Mouse (Mus musculus) hematopoietic stem cell, adult 5-6 weeks (primary cell): ENCODE data around the gene Ehf. TPM values are rescaled to one million over a fixed set of nuclear protein-coding genes. Genes with fewer than 3 reads are reported as not detected.
A peak's percentile ranks its signal among the peaks of the same experiment; 100 is the strongest.

Experiments used
- ATAC-seq, 2 experiments: fragments of 125-278 bp in 1 of 2; replicated peaks in 1 of 2; 2 replicates each; pipeline ENCODE4 v1.8.0; 2016 to 2017; ENCODE audit warnings: inconsistent platforms in 2 of 2, mild to moderate bottlenecking in 2 of 2, moderate number of reproducible peaks in 2 of 2, low read depth in 1 of 2, moderate TSS enrichment in 1 of 2; ENCODE audit not compliant: low FRiP score in 2 of 2, poor library complexity in 2 of 2, severe bottlenecking in 2 of 2, insufficient read depth in 1 of 2, low TSS enrichment in 1 of 2
- total RNA-seq: library from RNA; stranded (forward); fragments of 172-1452, 232-1000 nt; gene quantifications from 2 replicates; pipeline ENCODE4 v1.2.3, GENCODE M21; 2017

Gene Ehf
- 0.65 TPM in 1 of 2 replicates, not detected in the other for total RNA-seq

DNA sequence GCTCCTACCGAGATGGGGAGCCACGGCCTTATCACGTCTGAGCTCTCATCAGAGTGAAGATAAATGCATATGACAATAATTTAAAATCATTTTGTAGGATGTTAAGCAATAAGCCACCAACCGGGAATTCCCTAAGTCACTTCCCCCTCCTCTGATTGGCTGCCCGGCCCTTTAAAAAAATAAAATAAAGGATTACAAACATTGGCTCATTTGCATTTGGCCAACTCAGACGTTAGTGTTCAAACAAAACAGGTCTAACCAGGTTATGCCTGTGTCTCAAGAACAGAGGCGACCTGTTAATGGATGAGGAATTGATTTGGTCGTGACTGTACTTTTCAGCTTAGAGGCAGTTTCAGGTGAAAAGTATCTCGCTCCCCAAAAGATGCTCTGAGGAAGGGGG lies at the start of gene Ehf:
TSS of gene Ehf (minus strand) at position 147 of the 400 bp plus-strand sequence.
- no peak for ATAC-seq

- peak; percentile 40 to 47; a peak in 1 of 4 replicates for ATAC-seq
These were observed 44.4 kb upstream of the Ehf start for GRCm38 (mm10) chr2:103347417-103347891.

DNA sequence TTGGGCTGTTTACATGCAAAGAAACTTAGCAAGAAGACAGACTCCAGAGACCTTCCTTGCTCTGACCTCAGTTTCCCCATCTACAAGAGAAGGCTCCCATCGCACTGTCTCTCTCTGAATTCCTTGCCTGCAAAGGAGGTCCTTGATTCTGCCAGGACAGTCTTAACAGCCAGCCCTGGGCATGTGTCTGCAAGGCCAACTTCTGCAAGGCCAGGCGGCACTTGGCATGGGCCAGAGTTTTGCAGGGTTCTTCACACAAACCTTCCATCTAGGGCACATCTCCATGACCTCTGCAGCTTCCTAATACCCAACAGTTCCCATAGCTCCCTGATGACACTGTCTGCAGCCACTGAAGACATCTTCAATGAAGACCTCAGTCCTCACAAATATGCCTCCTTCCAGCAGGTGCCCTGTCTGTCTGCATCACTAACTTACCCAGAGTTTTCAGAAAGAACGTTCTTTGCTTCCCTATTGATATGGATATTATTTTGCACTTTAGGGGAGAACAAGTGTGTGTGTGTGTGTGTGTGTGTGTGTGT lies 43.7 kb upstream of the Ehf start:
- ATAC-seq = no peak

GRCm38 (mm10) chr2:103343611-103344010 lies 40.5 kb upstream of the Ehf start:
- no peak for ATAC-seq

GRCm38 (mm10) chr2:103342123-103342522 lies 39.0 kb upstream of the Ehf start:
- ATAC-seq = no peak

GRCm38 (mm10) chr2:103341375-103341971 lies 38.4 kb upstream of the Ehf start:
- ATAC-seq = 0 out of 4 replicates have a peak, but pooled peaks of 1 of the 2 experiments have one; percentile 17

DNA sequence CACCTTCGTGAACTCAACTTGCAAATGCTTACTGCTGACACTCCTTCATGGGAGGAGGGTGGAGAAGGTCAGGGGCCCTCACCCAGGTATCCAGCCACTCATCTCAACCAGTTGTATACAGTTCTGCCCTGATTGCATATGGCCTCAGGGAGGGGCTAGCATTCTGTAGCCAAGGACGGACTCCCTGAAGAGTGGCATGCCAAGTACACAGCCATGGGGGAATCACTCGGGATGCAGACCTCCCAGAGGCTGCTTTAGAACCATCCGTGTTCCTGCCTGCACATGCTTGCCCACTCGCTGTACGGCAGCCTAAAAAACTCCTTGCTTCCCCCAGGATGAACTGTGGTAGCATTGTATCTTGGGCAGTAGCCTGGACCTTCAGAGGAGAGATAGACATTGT lies 35.6 kb upstream of the Ehf start:
- no peak for ATAC-seq

DNA sequence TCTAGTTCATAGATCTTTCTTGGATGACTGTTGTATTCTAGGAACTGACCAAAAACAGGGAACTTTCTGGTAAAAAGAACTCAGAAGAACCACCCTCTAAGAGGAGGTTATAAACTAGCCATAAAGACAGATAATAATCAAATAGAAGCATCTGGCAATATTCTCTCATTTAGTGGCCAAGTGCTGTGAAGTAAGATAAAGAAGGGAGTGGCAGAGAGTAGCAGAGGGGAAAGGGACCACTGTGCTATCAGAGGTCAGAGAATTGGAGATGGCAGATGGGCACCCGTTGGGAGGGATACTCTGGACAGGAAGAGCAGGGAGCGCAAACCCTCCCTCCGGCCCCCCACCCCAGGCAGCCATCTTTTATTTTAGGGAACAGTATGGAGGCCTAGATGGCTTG lies 34.3 kb upstream of the Ehf start:
- ATAC-seq = no peak

GRCm38 (mm10) chr2:103336621-103337020 lies 33.5 kb upstream of the Ehf start:
- no peak for ATAC-seq

DNA sequence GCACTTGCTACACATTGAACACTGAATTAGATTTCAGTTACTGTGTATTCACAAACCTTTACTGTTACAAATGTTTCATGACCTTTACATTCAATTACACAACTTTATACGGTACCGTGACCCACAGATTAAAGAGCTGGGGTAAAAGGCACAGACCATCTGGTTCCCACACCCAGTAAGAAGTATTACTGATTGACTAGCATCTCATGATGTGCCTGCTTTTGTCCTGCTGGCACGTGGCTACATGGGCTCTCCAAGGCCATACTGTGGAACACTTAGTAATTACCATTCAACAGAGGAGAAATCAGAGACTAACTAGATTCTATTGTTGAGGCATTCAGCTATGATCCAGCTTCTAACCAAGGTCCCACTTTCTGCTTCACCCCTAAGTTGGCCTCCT lies 32.9 kb upstream of the Ehf start:
- ATAC-seq = no peak

DNA sequence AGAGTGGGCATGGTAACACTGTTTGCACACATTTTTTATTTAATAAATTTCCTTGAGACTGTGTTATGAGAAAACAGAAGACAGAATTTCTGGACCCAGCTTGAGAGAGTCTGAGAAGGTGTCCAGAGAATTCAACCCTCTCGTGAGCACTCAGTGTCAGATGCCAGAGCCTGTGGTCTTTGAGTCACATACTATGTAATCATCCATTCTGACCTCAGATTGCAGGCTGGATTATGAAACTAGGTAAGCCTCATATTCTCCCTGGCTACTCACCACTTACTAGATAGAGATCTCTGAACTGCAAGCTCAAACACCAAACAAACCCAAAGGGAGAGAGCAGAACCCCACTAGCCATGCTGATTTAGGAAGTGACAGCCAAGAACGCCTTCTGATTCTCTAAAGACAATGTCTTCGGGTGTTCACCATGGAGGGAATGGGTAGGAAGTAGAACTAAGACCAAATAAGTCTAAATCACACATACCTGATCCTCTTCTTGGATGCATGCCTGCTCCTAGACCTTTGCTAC lies 28.7 kb upstream of the Ehf start:
- no peak for ATAC-seq

DNA sequence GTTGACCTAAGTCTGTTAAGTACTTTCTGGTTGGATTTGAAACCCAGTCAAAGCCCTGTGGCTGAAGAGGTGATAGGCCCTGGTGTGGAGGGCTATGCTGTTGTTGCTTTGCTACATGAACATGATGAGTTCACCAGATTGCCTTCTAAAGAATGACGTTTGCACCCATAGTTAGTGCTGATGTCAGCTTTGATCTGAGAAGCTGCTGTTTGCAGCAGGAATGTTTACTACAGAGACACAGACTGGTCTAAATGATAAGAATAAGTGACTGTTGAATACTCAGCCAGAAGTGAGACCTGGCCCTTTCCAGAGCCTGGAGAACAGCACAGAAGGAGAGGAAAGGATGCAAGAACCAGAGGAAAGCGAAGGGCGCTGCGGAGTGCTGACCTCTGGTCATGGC lies 25.7 kb upstream of the Ehf start:
- no peak for ATAC-seq

DNA sequence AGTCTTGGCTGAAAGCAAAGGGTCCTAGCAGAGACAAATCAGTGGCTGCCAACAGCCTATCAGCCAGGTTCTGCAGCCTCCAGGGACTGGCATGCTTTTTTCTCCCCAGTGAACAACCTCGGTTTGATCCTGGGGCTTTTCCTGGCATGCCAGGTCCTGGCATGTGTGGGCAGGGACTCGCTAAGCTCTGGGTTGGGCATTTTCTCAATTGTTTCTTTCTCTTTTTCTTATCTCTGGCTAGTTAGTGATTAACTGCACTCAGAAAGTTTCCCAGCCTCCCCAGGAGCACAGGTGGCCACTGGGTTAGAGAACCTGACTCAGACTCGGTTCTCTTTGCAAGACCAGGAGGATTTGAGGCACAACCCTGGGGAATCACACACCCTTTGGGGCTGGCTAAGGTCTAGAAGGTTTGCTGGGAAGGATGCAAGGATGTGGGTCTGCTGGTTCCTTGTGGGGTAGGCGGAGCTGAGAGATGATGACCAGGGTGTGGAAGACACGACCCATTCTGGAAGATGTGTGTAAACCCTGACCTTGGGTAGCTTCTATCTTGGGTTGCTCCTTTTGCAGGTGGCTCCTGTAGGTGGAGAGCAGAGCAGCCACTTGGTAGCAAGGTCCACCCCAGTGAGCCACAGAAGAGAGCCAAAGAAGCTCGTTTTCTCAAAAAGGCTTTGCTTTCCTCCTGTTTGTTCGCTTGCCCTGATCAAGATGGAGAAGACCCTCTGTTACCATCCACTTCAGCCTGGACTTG lies 22.4 kb upstream of the Ehf start:
- ATAC-seq = no peak

- no peak for ATAC-seq
These were observed 21.2 kb upstream of the Ehf start for GRCm38 (mm10) chr2:103324320-103324719.

DNA sequence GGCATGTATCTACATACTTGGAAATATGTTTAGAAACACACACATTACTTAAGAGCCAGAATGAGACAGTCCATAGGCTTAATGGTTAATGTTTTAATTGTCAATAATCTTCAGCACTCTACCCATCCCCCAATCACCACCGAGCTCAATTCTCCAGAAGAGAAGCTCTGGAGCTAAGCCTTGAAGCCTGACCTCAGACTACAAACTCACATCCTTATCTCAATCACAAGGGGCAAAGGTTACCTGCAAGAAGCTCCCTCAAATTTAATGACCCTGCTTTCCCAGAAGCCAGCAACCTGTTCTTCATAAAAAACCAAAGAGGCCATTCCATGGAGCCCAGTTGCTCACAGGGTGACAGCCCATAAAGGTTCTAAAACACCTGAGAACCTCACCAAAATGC lies 19.1 kb upstream of the Ehf start:
- no peak for ATAC-seq

DNA sequence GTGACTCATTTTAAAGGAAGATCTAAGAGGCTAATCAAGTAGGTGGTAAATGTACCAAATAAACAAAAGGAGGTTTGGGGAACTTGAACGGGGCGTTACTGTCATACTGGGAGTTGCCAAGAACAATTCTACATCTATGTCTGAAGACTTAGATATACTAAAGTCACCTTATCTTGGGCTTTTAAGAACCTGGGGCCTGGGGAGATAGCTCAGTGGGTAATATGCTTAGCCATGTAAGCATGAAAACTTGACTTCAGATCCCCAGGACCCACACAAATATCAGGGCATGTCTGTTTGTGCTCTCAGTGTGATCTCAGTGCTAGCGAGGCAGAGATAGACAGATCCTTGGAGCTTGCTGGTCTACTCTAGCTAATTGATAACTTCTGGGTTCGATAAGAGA lies 18.6 kb upstream of the Ehf start:
- no peak for ATAC-seq

DNA sequence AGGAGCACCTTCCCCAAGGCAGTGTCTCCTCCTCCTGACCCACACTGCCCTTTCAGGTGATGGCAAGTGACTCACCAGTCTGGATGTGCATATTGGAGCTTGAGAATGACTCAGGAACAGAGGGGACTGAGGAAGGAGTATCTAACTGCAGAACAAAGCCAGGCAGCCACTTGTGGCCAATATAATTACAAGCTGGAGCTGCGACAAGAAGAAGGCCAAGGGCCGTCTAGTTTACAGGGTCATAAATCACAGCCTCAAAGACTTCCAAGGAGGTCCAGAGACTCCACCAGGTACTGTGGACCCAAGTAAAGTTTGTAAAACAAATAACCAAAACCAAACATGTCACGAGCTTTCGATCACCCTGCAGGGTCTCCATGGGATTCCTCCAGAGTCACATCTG lies 10.9 kb upstream of the Ehf start:
- ATAC-seq = no peak

DNA sequence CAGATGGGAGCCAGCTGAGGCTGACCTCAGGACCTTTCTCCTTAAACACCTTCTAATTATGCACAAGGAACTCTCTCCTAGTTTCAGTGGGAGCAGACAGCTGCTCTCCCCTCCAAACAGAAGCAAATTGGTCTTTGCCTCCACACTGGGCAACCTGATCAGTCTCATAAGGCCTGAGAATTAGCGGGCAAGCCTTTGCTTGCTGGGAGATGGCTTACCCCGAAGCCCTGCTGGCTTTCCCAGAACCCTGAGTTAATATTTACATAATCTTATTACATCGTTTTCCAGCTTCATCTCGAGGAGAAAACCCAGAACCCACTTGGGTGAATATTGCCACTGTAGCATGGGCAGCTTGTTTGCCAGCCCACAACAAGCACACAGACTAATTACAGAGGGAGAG lies 9.6 kb upstream of the Ehf start:
- no peak for ATAC-seq
